Mouse (Mus musculus) kidney, postnatal 10 days (tissue): ENCODE measurements at regions not wholly inside any gene's neighbourhood (a gene's known extent, or its start where the extent isn't known, plus 50 kb on each side); places are given as distances from the start of the nearest gene placed in this dataset.

ENCODE experiments used
- DNase-seq: peaks from one replicate; pipeline ENCODE4 v3.0.0; 2021; ENCODE audit warnings: mixed read lengths

DNA sequence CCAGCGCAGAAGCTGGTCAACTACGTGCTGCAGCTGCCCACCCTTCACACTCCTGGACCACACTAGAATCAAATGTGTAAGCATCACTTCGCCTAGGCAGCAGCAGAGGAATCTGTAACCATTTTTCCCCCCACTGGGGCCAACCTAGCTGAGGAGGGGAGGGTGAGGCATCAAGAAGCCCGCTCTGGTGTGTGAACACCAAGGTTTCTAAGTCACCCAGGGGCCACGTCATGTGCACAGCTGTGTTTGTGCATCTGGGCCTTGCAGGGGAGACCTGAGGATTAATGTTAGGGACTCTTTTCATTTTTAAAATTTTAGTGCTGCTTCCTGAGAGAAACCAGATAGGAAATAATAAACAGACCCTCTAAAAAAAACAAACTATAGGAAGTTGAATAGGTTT lies 321.8 kb downstream of the Rnd3 start:
- DNase-seq, result no peak

DNA sequence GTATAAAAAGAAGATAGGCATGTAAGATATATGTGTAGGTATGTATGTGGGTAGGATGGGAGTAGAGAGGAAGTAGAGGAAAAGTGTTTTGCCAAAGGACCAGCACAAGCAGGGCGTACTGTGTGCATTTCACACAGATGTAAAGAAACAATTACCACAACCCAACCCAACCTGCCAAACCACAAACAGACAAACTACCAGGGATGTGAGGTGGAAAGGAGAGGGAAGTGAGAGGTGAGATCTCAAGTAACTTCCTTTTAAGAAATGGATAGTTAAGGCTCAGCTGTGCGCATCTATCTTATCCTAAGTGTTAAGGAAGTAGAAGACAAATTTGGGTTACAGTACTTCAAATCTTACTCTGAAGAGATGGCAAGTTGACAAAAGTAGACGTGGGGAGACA lies 322.4 kb downstream of the Rnd3 start:
- no peak for DNase-seq

- no peak for DNase-seq
Measured at GRCm38 (mm10) chr2:50825626-50826025, 323.3 kb downstream of the Rnd3 start.

- no peak for DNase-seq
Measured at GRCm38 (mm10) chr2:50824782-50825181, 324.1 kb downstream of the Rnd3 start.

GRCm38 (mm10) chr2:50822738-50823137 lies 326.2 kb downstream of the Rnd3 start:
- no peak for DNase-seq

GRCm38 (mm10) chr2:50819305-50819665 lies 329.6 kb downstream of the Rnd3 start:
- no peak for DNase-seq

GRCm38 (mm10) chr2:50818557-50819304 lies 330.2 kb downstream of the Rnd3 start:
- DNase-seq, result no peak

- DNase-seq, result no peak
Measured at GRCm38 (mm10) chr2:50816364-50816763, 332.5 kb downstream of the Rnd3 start.

DNA sequence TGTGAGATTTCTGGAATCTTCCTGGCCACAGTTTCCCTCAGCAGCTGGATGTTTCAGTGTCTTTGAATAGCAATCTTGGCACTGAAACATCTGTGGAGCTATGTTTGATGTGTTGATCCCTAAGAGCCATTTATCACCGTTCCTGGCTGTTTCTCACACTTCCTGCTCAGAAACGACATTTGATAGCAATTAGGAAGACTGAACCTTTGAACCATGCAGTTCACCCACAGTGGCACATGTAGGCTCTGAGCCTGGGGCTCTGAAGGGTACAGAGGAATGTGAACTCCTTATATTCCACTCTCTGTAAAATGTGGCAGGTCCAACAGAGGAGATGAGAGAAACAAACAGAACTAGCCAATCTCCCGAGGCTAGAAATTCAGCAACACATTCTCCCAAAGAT lies 333.4 kb downstream of the Rnd3 start:
- DNase-seq, result no peak

DNA sequence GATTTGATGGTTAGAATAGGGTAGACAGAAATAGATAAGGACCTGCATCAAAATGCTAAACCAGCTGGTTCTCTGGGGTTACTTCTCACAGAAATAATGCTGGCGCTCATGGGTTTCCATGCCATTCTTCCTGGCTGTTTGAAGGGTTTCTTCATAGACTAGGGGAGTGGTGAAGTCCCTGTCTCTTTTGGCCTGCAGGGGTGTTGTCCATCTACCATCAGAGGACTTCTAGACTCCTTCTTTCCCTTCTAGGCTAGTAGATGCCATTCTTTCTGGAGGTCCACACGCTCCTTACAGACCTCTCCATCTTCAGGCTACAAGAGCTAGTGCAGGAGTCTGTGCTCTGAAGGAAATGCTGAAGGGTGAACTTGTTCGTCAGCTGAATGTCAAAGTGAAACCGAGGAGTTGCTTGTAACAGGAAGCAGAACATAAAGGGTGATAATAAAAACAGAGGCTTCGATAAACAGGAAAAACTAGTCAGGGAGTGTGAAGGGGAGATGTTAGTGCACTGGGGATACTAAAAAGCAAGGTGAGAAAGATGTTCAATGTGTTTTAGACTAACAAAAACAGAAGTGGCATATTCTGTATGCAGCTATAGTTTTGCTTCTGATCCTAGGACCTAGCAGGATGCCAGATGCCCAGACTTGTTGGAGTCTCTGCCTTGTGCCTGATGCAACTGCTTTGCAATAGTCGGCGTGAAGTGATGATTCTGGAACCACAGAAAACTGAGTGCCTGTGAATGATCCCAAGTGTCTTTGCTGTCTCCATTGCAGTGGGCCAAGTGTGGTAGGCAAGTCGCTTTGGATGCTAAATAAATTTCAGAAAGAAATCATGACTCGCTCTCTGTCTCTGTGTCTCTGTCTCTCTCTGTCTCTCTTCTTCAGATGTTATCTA lies 335.1 kb downstream of the Rnd3 start:
- DNase-seq, result no peak

GRCm38 (mm10) chr2:50812296-50812695 lies 336.6 kb downstream of the Rnd3 start:
- DNase-seq, result no peak

DNA sequence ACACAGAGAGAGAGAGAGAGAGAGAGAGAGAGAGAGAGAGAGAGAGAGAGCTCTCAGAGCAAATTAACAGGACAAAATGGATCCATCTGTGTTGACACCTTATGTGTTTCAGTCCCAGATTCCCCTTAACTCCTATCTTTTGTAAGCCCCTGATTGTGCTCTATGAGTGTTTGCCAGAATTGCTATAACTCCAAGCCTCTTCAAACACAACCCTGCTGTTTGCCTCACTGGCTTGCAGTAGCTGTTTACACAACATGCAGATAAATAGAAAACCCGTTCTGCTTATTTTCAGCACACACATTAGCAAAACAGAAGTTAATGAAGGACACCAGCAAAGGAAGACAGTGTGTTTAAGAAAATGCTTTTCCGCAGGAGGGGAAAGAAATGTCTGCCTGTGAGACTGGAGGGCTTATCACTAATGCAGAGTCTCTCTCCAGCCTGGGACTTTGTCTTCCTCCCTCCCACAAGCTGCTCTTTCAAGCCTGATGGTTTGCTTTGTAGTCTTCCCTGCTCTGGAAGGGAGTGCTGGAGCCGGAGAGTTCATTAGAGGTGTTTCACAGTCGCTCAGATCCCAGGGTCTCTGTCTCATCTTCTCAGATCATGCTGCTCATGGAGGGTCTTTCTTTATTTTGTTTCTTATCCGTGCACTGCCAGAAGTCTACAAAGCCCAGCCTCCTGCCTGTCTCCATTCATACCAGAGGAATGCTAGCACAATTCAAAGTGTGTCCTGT lies 338.4 kb downstream of the Rnd3 start:
- DNase-seq, result no peak

DNA sequence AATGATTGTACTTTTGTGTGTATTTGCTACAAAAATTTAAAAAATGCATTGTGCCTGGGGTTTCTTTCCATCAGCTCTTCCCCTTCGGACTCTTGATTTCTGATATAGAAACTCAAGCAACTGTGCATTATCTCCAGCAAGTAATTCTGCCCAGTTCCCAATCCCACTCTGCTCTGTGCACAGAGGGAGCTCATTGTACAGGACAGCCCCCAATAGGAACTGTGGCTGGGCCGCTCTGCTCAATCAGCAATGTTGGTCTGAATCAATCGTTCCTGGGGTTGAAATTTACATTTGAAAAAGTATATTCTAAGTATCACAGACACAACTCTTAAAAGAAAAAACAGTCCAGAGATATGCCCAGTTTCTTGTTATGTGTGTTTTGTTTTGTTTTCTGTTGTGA lies 339.1 kb downstream of the Rnd3 start:
- DNase-seq, result no peak

DNA sequence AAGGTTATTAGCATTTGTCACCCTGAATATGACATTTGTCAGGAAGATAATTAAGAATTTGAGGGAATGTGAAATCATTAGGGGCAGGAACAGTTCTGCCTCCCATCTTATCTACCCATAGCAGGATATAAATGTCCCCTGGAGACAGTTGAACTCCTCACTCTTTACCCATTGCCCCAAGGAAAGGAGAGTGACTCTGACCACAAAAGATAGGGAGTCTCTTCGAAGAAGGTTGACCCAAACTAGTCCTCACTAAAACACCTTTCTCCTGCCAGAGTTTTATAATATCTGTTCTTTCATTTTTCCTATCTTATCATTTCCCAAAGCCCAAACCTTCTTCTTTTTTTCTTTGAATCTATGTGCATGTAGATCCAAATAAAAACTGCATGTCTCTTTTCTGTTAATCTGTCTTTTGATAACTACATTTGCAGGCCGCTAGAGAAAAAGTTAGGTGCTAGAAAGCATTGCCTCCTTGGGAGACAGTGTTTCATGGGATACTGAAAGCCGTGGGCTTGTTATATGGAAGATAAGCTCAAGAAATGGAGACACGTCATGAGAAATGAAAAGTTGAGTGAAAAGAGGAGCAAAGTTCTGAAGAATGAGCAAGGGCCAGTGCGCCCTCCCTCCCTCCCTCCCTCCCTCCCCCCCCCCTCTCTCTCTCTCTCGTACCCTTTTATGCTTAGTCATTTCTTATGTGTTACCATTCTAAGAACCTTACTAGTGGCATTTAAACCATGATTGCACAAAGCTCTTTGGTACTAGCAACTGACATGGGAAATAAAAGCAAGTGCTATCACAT lies 341.6 kb downstream of the Rnd3 start:
- no peak for DNase-seq

DNA sequence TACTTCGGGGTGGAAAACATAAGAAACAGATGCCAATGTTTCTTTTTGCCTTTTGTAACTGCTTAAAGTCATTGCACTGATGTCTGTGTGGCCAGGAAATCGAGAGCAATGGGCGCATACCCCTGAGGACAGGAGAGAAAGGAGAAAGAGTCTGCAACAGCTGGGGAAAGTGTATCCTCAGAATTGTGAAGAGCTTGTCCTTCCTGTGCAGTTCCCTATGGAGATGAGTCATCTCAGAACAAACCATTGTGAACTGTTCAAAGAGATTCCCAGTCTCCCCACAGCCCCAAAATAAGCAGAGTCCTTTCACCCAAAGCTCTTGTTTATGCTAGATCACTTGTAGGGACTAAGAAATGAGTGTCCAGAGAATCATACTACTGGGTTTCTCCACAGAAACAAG lies 343.3 kb downstream of the Rnd3 start:
- no peak for DNase-seq

DNA sequence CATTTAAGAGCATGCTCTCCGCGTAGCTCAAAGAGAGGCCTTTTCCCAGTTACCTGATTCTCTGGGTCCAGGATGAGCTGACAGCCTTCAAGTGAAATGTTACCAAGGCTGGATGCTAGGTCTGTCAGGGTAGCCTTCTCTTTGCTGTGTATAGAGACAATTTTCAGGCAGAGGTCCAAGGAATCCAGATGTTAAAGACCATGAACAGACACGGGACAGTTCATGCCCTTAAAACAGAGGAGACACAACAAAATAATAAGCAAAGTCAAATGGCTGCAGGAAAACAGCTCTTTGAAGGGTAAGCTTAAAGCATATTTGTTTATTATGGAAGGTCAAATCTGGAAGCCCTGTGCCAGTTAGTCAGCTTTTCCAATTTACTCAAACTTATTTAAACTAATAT lies 352.8 kb downstream of the Rnd3 start:
- no peak for DNase-seq

DNA sequence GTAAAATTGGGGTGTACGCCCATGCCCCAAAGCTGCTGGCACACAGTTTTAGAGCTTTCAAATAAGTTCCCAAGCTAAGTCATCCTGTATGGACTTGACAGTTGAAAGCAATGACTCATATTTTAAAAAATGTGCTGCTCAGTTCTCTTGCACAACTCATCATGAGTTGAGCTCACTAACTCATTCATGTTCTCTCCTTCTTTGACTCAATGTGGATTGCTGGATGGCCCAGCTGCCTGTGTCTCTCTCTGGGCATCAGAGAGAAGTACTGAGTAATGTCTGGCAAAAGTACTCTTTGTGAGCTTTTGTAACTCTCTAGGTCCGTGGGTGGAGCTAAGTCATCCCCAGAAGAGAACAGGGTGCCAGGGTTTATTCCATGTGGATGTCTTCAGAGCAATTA lies 355.3 kb downstream of the Rnd3 start:
- no peak for DNase-seq

- no peak for DNase-seq
Measured at GRCm38 (mm10) chr2:50793067-50793466, 355.8 kb downstream of the Rnd3 start.

DNA sequence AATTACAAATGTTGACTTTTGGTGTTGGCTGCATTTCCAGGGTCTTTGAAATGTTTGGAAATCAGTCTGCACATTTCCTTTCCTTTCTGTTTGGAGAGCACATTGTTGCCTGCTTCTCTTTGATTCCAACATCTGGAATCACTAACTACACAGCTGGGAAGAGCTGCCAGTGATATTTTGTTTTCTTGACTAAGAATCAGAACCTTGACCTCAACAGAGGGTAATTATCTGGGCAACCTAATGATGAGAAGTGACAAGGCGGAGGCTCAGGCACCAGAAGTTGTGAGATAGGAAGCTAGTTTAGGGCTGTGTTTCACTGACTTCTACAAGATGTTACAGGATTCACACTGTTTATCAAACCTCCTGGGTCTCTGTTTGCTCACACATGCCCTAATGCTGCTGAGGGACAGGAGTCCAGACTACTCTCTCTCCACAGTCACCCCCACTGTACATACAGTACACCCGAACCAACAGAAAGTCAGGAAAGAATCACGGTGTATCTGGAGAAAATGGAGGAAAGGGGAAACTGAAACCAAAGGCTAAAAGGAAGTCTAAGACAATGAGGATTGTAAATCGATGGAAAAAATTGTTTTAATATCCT lies 359.8 kb downstream of the Rnd3 start:
- DNase-seq, result peak; percentile 21

DNA sequence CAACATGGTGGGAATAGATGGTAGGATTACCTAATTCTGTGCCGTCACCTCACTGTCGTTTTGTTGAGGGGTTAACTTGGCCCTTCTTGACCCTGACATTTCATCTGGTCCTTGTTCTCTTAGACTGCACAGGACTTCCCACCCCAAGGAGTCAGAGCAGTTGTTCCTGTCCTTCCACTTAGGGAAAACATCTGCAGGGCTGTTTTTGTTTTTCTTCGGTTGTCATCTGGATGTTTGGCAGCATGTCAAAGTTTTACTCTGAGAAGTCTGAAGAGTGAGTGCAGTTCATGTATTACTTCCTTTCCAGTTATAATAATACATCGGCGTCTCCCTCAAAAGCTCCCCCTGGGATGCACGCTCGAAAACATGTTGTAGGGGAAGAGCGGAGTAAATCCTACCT lies 376.8 kb downstream of the Rnd3 start:
- DNase-seq, result peak; percentile 24

- no peak for DNase-seq
Measured at GRCm38 (mm10) chr2:50759016-50759415, 389.9 kb downstream of the Rnd3 start.

- no peak for DNase-seq
Measured at GRCm38 (mm10) chr2:50757837-50758541, 390.9 kb downstream of the Rnd3 start.
